Mouse (Mus musculus) cerebellum, postnatal 4 days (tissue): Measurements from ENCODE around the gene Lhx4.

ENCODE experiments used
- DNase-seq, 2 experiments: peaks; one replicate each; pipeline ENCODE4 v3.0.0; 2022; ENCODE audit warnings: low spot score in 2 of 2, mixed read lengths in 1 of 2

Gene Lhx4

DNA sequence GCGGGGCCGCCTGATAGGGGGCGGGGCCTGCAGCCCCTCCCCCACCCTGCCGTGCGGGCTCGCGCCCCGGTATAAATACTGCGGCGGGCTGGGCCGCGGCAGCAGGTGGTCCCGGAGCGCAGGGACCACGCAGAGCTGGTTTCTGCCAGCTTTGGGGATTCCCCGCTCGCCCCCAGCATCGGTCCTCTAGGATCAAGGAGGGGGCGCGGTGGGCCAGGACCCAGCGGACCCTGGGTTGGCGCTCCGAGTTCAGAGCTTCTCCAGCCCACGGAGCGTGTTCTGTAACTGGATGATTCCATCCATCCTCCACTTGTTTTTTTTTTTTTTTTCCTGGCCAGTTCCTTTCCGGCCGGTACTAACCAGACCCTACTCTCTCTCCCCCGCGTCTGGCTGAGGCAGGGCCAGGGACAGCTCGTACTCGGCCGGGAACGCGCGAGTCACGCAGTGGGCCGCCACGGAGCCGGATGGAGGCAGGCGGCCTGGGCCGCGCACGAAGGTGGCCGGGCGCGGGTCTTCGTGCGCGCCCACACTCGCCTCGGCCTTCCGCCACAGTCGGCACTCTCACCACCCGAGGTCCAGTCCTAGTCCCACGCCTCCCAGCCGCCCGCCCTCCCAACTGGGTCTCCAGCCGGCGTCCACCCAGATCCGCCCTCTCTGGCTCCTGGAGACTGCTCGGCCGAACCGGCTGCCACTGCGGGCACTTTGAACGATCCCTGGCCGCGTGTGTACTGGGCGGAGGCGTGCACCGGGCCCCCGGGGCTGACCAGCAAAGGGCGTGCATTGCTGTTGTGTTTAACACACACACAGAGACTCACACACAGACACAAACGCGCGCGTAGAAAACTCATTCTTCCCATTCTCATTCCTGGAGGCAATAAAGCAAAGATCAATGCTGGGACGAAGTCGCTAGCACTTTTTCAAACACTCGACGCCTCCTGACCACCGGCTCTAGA is 8.8 kb downstream of the Lhx4 start:
- no peak for DNase-seq

DNA sequence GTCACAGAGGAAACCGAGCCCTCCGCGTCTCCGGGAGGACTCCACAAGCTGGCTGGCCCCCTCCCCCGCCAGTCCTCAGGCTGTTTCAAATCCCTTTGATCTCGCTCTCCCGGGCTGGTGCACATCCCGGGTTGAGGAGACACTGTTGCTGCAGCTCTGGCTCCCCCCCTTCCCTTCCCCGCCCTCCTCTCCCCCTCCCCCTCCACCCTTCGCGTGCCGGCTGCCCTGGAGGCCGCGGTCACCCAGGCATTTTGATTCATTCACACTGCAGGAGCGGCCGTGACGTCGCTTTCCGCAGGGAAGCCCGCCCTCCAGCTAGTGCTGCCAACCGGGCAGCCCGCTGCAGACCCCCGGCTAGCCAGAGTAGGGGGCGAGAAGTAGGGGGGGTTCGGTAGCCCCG is 9.5 kb downstream of the Lhx4 start:
- DNase-seq: peak in 1 of 2 experiments; percentile 16

DNA sequence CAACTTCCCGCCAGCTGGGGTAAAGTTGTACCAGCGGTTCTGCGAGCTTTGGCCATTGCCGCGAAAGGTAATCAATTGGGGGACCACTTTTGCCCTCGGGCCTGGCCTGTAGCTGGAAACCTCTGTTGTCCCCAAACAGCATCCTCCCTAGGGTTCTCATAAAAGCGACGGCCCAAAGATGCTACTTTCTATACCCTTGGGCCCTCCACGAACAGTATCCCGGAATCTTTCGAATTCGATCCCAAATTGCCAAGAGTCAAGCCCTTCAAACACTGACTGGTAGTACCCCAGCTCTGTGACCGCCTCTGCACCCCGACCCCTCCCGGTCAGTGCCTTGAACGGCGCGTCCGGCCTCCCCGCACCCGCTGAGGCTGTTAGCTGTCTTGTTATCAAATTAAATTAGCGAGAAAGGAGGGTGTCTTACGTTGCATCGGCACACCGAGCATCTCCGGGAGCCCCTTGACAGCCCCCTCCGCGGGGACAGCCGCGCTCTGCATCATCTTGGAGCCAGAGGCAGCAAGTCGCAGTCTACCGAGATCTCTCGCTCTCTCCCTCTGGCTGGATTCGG is 10.0 kb downstream of the Lhx4 start:
- no peak for DNase-seq

DNA sequence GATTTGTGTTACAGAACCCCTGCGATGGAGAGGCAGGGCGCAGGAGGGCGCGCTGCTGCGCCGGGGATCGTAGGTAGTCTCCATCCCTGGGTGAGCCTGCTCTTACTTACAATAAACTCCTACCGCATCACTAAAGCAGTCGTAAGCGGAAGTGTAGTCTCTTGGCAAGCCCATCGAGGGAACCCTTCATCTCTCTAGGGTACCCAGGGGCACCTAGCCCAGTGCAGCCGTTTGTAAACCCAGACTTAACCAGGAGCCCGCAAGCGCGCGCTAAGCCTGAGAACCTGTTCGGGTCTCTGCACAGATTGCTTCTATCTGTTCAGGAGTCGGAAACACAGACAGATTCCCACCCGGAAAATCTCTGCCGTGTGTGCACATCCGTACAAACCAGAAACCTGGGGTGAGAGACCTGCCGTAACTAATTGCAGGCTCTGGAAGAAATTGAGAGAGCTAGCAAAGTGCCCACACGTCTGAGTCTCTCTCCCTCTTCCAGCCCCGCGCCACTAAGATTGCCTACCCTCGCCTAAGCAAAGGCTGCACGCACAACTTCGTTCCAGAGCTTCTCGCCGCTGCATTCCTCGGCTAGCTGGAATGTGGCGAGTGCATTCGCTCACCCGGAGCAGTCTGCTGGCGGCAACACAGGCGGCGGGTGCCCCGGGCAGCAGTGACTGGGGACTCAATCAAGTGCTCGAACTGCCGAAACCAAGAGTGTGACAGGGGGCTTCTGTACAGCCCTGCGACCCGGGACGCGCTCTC is 10.7 kb downstream of the Lhx4 start:
- DNase-seq: no peak

DNA sequence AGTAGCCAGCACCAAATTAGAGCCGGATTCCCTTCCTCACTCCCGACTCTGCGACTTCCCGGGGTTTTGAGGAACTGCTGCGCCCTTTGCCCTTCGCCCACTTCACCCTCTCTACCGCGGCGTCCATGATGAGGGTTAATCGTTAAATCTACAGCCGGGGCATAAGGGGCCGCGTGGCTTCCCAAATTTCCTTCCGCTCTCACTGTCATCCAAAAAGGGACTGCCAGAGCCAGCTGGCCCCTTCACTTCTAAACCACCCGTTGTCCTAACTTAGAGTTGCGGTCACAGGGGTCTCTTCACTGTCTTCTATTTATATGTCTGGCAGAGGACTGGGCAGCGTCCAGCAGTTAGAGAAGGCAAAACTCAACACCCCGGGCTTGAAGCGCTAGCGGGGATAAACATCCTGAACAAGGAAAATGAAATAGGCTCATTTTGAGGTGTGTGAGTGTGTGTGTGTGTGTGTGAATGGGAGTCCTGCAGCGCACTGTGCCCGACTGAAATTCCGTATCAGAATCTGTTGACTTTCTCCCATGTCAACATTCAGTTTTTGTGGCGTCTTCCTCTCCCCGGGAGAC is 13.6 kb downstream of the Lhx4 start:
- DNase-seq: no peak

DNA sequence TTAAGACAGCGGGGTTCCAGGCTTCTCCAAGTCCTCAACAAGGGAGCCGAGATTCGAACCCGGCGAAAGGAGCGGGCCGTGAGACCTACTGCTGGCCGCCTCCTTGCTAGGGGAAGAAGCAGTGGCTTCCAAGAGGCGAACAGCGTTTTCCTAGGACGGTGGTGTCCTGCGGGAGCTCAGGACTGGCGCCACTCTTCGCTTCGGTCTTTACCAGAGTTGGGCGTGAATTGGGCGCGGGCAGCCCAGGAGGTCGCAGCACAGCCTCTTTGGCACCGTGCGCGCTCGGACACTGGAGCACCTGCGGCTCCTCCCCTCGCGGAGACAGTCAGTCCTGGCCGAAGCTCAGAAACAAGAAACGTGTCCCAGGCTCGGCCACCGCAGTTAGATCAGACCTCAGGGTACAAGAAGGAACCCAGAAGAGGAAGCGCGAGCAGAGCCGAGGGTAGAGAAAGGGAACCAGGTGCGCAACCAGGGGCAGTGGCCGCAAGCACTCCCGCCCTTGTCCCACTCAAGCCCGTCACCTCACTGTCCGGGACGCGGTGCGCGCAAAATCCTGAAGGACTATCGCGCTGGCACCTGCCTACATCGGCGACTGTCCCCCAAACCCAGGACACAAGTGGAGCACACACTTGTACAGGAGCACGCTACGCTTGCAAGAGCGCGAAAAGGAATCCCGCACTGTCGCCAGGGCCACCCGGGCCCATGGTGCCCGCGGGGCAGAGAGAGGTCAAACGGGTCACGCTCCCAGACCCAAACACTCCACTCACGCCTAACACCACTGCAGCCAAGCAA is 14.3 kb downstream of the Lhx4 start:
- no peak for DNase-seq

DNA sequence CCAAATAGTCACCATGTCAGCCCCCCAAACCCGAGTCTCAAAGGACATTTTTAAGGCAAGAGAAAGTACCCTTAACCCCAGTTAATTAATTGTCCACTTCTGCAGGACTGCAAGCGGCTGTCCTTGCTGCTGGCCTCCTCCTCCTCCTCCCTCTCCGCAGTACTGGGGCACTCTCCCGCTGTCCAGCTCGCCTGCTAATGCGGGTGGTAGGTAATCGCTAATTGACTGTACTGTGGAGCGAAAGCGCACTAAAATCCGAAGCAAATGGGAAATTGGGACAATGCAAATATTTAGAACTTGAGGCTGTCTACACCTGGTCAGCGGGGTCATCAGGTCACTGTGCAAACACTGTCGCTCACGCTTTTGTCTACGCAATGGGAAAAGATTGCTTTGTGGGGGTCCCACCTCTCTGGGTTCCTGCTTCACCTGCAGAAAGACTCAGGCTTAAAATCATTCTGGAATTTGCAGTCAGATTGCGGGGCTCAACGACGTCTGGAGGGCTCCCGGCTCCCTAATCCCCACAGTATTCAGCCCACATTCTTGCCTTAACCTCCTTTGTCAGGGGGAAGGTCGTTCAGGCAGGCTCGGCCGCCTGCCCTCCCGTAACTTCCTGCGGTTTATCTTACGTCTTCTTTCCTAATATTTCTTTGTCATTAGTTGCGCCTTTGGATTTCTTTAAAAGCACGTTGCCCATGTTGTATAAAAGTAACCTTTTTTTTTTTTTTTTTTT is 15.2 kb downstream of the Lhx4 start:
- DNase-seq: no peak

DNA sequence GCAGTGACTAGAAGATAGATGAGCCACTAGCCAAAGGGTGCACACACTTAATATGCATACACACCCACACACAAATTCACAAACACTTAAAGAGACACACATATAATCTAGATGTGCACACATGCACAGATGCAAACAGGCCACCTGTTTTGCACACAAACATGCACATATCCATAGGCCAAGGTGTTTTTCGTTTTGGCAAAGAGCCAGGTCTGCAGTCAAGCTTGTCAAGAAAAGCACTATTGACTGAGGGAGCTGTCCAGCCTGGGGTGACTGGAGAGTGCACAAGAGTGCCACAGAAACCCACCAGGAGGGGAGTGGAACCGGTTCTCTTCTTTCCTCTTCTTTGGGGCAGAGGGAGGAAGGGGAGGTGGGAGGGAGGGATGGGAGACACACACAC is 20.3 kb downstream of the Lhx4 start:
- DNase-seq: no peak

DNA sequence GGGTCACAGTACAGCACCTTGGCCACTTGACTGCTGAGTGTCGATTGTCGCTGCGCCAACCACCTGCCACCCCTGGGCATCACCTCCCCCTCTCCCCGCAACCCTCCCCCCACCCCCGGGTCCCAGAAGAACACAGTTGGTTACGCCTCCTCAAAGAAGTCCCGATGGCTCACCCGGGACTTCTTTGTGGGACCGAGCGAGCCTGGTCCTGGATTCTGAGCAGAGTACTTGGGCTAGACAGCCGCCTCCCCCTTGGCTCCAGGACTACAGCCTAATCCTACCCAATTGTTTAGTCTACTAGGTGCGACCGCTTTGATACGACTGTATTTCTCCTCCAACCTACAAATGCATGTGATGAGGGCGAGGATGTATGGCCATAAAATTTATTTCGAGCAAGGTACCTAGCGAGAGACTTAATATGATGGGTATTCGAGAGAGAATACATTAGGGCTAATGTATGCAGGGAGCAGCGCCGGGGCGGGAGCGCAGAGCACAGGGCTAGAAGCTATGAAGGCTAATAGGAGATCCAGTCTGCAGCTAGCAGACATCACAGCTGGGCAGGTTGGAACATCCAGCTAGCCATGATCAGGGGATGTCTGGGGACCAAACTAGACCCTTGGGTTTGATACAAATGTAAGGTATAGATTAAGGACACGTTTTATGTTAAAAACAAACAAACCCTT is 22.2 kb downstream of the Lhx4 start:
- no peak for DNase-seq

DNA sequence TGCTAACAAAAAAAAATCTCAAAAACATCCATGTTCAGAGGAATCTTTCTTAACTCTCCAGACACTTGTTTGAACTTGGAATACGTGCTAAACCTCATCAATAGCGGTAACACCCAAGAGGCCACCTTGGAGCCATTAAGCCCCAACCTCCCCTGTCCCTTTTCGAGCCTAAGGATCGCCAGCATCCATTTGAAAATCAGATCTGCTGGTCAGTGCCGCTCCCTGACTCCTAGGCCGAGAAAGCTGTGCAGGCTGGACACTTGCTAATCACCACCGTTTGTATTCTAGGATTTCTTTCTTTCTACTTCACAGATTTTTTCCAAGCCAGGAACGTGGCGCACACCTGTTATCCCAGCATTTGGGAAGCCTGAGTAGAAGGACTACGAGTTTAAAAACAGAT is 23.7 kb downstream of the Lhx4 start:
- no peak for DNase-seq

DNA sequence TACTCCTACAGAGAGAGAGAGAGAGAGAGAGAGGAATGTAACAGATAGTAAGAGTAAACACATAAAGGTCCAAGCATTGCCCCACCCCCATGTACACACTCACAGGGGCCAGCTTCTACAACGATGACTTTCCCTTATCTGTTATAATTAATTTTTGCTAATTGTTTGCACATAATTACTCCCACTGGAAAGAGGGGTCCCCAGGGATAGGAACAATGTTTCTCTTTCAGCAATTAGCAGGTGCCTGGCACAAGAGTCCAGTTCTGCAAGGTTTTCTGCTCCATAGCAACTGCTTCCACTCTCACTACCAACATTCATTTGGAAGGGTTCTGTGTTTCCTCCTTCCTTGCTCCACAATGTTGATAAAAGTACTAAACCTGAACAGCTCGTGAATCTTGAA is 25.6 kb downstream of the Lhx4 start:
- DNase-seq: no peak

DNA sequence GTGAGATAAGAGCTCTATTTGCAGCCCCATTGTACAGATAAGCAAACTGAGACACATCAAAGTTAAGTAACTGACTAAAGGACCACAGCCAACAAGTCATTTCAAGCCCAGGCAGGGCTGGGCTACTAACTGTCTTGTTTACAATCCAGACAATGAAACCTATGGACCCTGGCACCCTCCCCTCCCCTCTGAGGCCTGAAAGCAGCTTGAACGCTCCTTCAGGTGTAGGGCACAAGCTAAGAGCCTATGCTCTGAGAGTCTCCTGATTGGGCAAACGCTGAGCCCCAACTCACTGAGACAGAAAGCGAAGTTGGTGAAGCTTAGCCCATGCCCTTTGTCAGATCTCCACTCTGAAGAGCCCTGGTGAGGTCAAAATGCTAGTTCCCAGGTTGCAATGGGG is 27.2 kb downstream of the Lhx4 start:
- no peak for DNase-seq

DNA sequence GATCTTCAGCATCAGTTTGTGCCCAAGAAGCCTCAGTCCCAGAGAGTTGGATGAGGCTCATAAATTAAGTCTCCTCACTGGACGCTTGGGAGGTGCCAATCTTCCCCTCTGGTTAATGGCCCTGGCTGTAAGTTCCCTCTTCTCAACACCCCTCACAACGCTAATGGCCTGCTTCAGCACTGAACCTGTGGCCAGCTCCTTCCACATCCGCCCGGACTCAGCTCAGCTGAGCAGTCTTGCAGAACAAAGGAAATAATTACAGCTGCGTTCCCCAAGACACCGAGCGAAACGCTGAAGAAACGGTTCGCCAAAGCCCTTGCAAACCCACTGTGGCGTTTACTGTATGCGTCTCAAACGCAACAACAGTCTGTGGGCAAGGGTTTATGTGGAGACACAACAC is 29.3 kb downstream of the Lhx4 start:
- no peak for DNase-seq

DNA sequence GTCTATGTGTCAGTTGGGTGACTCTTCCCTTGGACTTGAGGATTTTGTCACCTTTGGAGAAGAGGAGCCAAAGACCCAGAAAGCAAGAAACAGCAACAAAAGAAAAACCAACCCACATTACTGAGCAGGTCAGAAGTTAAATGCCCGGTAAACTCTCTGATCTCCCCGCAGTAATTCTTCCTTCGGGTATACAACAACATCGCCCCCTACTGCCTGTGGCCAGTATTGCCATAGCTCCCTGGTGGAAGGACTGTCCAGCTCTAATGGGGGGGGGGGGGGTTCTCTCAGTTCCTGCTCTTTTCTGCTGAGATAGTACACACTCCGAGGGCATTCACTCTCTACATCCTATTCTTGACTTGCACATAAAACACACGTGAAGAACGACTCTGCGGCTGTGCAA is 30.0 kb downstream of the Lhx4 start:
- peak in 1 of 2 experiments; percentile 64 for DNase-seq

DNA sequence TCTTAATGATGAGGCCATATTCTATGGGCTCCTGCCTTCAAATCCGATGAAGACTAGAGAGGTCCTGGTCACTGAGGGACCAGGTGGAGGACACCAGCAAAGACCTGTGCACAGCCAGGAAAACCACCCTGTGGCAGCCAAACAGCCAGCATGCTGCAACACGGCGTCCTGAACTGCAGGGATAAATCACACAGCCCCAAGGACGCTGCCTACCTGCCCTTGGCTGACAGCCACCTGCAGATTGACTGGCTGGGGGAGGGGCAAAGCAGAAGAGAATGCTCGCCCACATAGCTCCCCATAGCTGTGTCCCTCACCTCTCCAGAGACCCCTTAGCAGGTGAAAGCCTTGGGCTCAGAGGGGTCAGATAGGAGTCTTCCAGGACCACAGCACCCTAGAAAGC is 31.5 kb downstream of the Lhx4 start:
- DNase-seq: no peak

DNA sequence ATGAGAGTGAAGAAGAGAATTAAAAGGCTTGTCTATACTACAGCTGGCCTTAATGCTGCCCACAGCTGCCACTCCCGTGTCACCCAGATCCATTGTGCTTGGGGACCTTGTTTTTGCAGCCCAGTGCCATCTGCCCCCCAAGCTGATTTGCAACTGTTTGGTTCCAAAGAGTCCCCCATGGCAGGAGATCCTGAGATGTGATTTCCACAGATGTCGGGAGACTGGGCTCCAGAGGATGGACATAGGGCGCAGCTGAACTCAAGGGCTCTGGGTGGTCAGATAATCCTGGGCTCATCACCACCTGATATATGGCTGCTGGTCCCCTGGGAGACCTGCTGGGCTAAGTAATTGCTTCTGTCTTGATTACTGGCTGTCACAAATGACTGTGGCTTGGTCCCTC is 32.6 kb downstream of the Lhx4 start:
- no peak for DNase-seq

DNA sequence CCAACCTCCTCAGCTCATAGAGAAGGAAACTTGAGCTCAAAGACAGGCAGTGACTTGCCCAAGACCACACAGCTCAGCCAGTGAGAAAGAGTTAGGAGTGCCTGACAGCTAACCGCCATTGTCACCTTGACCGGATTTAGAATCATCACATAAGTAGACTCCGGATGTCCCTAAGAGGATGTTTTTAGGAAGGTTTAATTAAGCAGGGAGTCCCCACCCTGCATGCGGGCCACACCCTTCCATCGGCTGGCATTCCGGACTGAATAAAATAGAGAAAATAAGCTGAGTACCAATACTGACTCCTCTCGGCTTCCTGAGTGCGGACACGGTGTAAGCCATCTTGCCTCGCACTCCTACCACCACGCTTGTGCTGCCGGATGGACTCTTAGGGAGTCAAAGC is 34.2 kb downstream of the Lhx4 start:
- no peak for DNase-seq

DNA sequence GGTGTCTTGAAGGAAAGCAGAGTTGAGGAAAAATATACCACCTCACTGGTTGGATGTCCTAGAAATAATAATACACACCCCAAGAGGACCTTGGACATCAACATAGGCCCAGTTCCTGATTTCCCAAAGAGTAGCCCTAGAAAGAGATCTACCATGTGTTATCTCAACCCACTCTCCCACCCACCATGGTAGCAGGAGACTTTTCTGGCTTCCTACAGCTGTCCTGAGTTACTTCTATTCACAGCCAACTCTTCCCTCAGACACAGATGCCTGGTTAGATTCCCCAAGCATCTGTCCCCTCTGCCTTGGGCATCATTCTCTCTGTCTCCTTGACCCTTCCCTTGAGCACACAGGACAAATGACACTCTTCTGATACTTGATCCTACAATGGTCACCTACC is 36.1 kb downstream of the Lhx4 start:
- no peak for DNase-seq

DNA sequence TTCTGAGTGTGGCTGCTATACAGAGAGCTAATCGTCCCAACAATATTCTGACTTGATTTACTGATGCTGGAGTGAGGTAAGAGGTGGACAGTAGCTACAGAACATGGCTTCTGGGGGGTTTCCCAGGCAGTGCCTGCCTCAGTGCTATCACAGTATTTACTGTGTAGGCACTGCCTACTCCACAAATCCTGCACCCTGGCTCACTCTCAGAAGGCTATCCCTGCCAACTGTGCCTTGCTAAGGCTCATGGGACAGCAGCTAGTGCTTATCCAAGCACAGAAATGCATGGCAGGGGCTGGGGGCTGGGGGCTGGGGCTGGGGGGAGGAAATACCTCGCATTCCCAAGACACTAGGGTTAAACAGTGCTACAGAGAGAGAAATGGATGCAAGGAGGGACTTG is 38.2 kb downstream of the Lhx4 start:
- no peak for DNase-seq

DNA sequence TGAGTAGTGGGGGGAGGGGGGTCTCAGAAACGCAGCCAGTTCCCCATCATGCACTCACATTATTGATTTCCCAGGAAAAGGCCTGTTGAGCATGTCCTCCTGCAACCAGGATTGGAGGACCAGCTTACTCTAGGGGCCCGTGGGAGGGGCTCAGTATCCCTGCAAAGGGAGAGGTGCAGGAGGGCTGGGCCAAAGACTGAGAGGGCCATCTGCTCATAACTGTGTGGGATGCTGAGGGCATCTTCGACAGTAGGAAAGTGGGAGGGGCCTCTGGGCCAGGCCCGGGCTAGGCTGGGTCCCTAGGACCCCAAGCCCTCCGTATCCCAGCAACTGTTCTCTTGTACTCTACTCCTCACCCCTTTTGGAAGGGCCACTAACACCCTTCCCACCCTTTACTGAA is 47.3 kb downstream of the Lhx4 start:
- no peak for DNase-seq
